Mouse (Mus musculus) forebrain, postnatal 0 days (tissue): ENCODE measurements around the gene Ifrd1. TPM values are rescaled to one million over a fixed set of nuclear protein-coding genes. Genes with fewer than 3 reads are reported as not detected.

Source experiments
- ATAC-seq: fragments of 200-750 bp; cut with Nextera tagmentation; 2 replicates; pipeline ENCODE4 v1.8.0; 2017; ENCODE audit warnings: mild to moderate bottlenecking, moderate library complexity
- DNase-seq: peaks from one replicate; pipeline ENCODE4 v3.0.0-alpha.2; 2015
- H3K27ac ChIP-seq: fragments of 300-500 bp; sonication (generic); 2 replicates; pipeline ENCODE4 v1.5.1; 2014; ENCODE audit warnings: low read depth, mild to moderate bottlenecking, antibody characterized with exemption, low read length, moderate library complexity, mixed read lengths
- H3K27me3 ChIP-seq: fragments of 300-500 bp; sonication (generic); 2 replicates; pipeline ENCODE4 v1.6.1; 2014; ENCODE audit warnings: mild to moderate bottlenecking, low read length, mixed read lengths; ENCODE audit not compliant: insufficient read depth
- H3K36me3 ChIP-seq: fragments of 300-500 bp; sonication (generic); 2 replicates; pipeline ENCODE4 v1.6.1; 2014; ENCODE audit warnings: mild to moderate bottlenecking, moderate library complexity; ENCODE audit not compliant: insufficient read depth
- H3K4me1 ChIP-seq: fragments of 300-500 bp; sonication (generic); 2 replicates; pipeline ENCODE4 v1.6.1; 2014; ENCODE audit warnings: antibody characterized with exemption; ENCODE audit not compliant: insufficient read depth
- H3K4me2 ChIP-seq: fragments of 300-500 bp; sonication (generic); 2 replicates; pipeline ENCODE4 v1.6.1; 2014; ENCODE audit warnings: low read depth, mild to moderate bottlenecking, moderate library complexity
- H3K4me3 ChIP-seq: fragments of 300-500 bp; sonication (generic); 2 replicates; pipeline ENCODE4 v1.5.1; 2014; ENCODE audit warnings: low read depth, low read length, mixed read lengths
- H3K9ac ChIP-seq: fragments of 300-500 bp; sonication (generic); 2 replicates; pipeline ENCODE4 v1.6.1; 2014; ENCODE audit warnings: mild to moderate bottlenecking
- H3K9me3 ChIP-seq: fragments of 300-500 bp; sonication (generic); 2 replicates; pipeline ENCODE4 v1.6.1; 2016; ENCODE audit warnings: low read length
- CTCF ChIP-seq: sonication (generic); IDR thresholded peaks from 2 replicates; pipeline ENCODE4 v1.5.1; 2016; ENCODE audit warnings: antibody characterized with exemption, control low read depth, low read depth
- WGBS: fragments of 180-500 bp; shearing (Covaris S2); extraction: QIAGEN DNeasy Blood & Tissue Kit; methylation state at CpG from one replicate; pipeline ENCODE4 v1.1.7; 2014; 5-methylcytosine and 5-hydroxymethylcytosine counted together
- polyA plus RNA-seq: library from polyadenylated mRNA; unstranded; fragments of >200 nt; fragmentation: Nextera tagmentation; extraction: Ambion mirVana; gene quantifications from 2 replicates; pipeline ENCODE4 v1.2.1, GENCODE M21; 2015
- total RNA-seq: library from RNA; depleted of rRNA; stranded (reverse); fragments of >200 nt; gene quantifications from 2 replicates; pipeline ENCODE4 v1.2.3, GENCODE M21; 2014

The Ifrd1 gene
- total and polyA plus RNA-seq, 2 experiments from 2014 or later: 71.3 to 156 TPM

DNA sequence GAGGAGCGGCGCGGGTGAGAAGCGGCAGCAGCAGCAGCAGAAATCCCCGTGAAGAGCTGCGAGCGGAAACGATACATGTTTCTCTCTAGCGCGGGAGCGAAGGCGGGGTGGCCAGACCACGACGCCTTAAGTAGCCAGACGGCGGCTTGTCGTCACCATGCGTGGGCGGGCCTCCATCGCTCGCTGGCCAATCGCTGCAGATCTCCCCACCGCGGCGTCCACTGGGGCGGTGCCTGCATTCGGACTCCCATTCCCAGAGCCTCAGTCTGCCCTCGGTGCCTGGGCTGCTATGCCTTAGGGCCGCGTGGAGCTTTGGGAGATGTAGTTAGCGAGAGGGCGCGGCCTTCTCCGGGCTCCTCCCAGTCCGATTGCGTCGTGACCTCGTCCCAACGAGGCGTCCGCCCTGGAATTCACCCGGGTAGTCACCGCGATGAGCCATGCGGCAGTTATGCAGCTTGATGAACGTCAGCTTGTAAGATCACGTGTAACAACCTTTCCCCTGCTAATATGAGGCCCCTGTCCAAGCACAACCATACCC, 25.2 kb downstream of the Ifrd1 start:
- no peak for TF ChIP-seq CTCF
- Histone ChIP-seq H3K27ac (peak overlapping the region; percentile 92), H3K4me3 (peak overlapping the region; percentile 100), H3K9me3 (no peaks in the 10 kb centered on the region), H3K9ac (peak overlapping the region; percentile 84), H3K36me3 (no peaks in the 10 kb centered on the region), H3K4me1 (peaks cover 19% of the 10 kb centered on the region), H3K27me3 (no peaks in the 10 kb centered on the region), H3K4me2 (peak overlapping the region; percentile 76)
- DNase-seq: peak; percentile 99
- peak; percentile 98 for ATAC-seq
- WGBS: 2% methylated on average over 47 of the region's 47 CpGs

GRCm38 (mm10) chr12:40222251-40223081, 25.8 kb downstream of the Ifrd1 start:
- no peaks in the 10 kb centered on the region for H3K36me3 ChIP-seq
- H3K9ac ChIP-seq: peak overlapping the region; percentile 84
- DNase-seq (peak; percentile 96), ATAC-seq (peak; percentile 94)
- H3K27me3 ChIP-seq: no peaks in the 10 kb centered on the region
- H3K4me1 ChIP-seq: peaks cover 19% of the 10 kb centered on the region
- H3K4me2 ChIP-seq: peak overlapping the region; percentile 76
- peak overlapping the region; percentile 100 for H3K4me3 ChIP-seq
- under 1% methylated on average over 81 of the region's 81 CpGs for WGBS
- H3K9me3 ChIP-seq: no peaks in the 10 kb centered on the region
- H3K27ac ChIP-seq: peak overlapping the region; percentile 92
- peak; percentile 46 for TF ChIP-seq CTCF

GRCm38 (mm10) chr12:40221611-40222010, 26.7 kb downstream of the Ifrd1 start:
- H3K27ac ChIP-seq: no peak overlapping the region
- DNase-seq (no peak), ATAC-seq (no peak)
- WGBS: 14% methylated on average over 5 of the region's 5 CpGs
- H3K27me3 ChIP-seq: no peaks in the 10 kb centered on the region
- H3K9ac ChIP-seq: peak overlapping the region; percentile 84
- H3K36me3 ChIP-seq: no peaks in the 10 kb centered on the region
- peak overlapping the region; percentile 76 for H3K4me2 ChIP-seq
- H3K4me1 ChIP-seq: peaks cover 19% of the 10 kb centered on the region
- no peaks in the 10 kb centered on the region for H3K9me3 ChIP-seq
- no peak for TF ChIP-seq CTCF
- H3K4me3 ChIP-seq: peak overlapping the region; percentile 100

DNA sequence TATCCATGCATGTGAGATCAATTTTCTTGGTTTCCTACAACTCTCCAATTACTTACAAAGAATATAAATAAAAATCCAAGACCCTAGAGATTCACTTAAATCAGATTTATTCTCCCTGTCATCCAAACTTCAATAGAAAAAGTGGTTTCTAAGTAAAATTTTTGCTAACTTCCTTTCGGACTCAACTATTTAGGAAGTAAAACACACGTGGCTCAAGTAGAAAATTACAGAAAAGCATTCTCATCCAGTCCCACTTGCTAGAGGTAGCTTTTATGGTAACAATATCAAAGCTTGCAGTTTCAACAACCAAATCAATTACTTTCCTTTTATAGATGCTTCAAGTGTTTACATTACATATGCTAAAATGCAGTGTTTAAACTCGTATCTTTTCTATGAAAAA, 27.4 kb downstream of the Ifrd1 start:
- Histone ChIP-seq H3K9me3 (no peaks in the 10 kb centered on the region), H3K27ac (no peak overlapping the region), H3K27me3 (no peaks in the 10 kb centered on the region), H3K4me2 (peak overlapping the region; percentile 76), H3K4me1 (peaks cover 19% of the 10 kb centered on the region), H3K4me3 (peak overlapping the region; percentile 100), H3K9ac (no peak overlapping the region), H3K36me3 (0 out of 2 replicates have a peak, but pooled peaks cover 3% of the 10 kb centered on the region)
- WGBS: 27% methylated on average over 3 of the region's 3 CpGs
- DNase-seq (no peak), ATAC-seq (no peak)
- TF ChIP-seq CTCF: no peak

- H3K4me3 ChIP-seq: 0 out of 2 replicates have a peak overlapping the region, but pooled peaks have one; percentile 3
Measured at GRCm38 (mm10) chr12:40220001-40220570, 28.2 kb downstream of the Ifrd1 start.

GRCm38 (mm10) chr12:40218430-40218945, 29.8 kb downstream of the Ifrd1 start:
- 50% methylated on average over 2 of the region's 2 CpGs for WGBS
- no peaks in the 10 kb centered on the region for H3K9me3 ChIP-seq
- no peaks in the 10 kb centered on the region for H3K27me3 ChIP-seq
- H3K4me2 ChIP-seq: no peak overlapping the region
- TF ChIP-seq CTCF: no peak
- no peak overlapping the region for H3K27ac ChIP-seq
- DNase-seq (no peak), ATAC-seq (no peak)
- H3K36me3 ChIP-seq: peaks cover 25% of the 10 kb centered on the region
- H3K4me3 ChIP-seq: no peak overlapping the region
- H3K4me1 ChIP-seq: peaks cover 19% of the 10 kb centered on the region
- H3K9ac ChIP-seq: no peak overlapping the region

More at GRCm38 (mm10) chr12:40220001-40220570, 28.2 kb downstream of the Ifrd1 start:
- Histone ChIP-seq H3K9me3 (no peaks in the 10 kb centered on the region), H3K4me2 (peak overlapping the region; percentile 76), H3K9ac (0 out of 2 replicates have a peak overlapping the region, but pooled peaks have one; percentile 14), H3K27me3 (no peaks in the 10 kb centered on the region), H3K27ac (0 out of 2 replicates have a peak overlapping the region, but pooled peaks have one; percentile 54), H3K4me1 (peaks cover 19% of the 10 kb centered on the region), H3K36me3 (peaks cover 10% of the 10 kb centered on the region)
- WGBS: 22% methylated on average over 3 of the region's 3 CpGs
- no peak for TF ChIP-seq CTCF
- no peak for DNase-seq
- ATAC-seq: no peak
